Mouse (Mus musculus): ENCODE results near the gene Nprl3. TPM values are rescaled to one million over a fixed set of nuclear protein-coding genes. Genes with fewer than 3 reads are reported as not detected.
"Not testable (repeated sequence)": the region's sequence is repeated elsewhere in the genome, so short reads cannot be mapped to it uniquely, and the experiment has no call there.

Gene Nprl3
- total RNA-seq, 4 experiments from 2014 or later, result 55.3 to 63.7 (median 60.5) TPM

DNA sequence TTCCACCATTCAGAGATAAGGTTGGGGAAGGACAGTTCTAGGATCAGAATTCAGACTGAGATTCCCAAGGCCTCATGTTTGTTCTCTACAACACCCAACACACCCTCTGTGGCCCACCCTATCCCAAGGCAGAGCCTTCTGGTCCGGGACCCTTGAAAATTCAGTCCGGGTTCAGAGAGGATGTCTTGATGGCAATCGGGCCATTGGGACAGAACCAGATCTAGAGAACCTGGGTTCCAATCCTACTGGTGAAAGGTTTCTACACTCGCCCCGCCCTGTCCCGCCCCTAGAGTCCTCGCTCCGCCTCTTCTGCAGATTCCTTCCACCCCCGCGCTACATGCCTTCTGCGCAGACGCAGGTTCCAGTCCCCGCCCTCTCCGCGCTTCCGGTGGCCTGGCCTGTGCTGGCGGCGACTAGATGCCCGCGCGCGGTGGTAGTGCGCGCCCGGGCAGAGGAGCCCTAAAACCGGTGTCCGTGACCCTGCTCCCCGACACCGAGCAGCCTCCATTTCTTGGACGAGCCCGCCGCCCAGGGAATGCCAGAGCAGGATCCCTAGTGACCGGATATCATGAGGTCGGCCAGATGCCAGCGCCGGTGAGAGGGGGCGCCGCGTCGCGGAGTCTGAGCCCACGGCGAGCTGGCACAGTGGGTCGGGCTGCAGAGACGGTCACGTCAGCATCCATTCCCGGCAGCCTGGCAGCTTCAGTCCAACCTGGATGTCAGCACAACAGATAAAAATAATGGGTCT lies 41.2 kb downstream of the Nprl3 start, which contains the start of gene Mpg:
Gene Mpg (plus strand): TSS at position 382 of the 748 bp plus-strand sequence.
- DNase-seq (ENCODE audit: low spot score in 2 of 2), result peak; percentile 71 to 86

GRCm38 (mm10) chr11:32225222-32226104 lies 42.0 kb downstream of the Nprl3 start:
- no peak for DNase-seq (ENCODE audit: low spot score in 2 of 2)

DNA sequence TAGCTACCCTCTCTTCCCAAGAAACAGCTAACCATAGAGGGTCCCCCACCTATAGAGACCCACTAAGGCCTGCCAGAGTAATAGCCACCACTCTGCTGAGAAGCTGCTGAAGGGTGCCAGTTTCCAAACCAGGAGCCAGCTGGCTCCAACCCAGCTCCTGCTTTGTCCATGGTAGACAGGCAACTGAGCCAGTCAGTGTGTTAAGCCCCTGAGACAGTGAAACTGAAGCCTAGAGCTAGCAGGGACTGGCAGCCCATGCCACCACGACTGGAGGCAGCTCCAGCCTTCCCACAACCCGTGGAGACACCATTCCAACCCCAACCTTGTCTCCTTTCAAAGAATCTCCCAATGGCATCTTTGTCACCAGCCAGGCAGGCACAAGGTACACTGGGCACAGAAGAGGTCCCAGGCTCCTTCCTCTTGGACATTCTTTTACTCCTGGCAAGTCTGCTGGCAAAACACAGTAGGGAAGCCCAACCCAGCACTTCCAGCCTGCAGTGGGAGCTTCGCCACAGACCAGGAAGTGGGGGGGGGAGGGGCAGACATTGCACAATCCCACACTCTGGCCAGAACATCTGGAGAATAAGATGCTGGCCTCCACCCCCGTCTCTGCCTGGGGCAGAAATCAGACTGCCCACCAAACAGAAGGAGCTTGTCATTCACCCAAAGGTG lies 42.9 kb downstream of the Nprl3 start:
- DNase-seq (ENCODE audit: low spot score in 2 of 2), result no peak

- no peak for DNase-seq (ENCODE audit: low spot score in 2 of 2)
These were observed 44.1 kb downstream of the Nprl3 start for GRCm38 (mm10) chr11:32223297-32223967.

- no peak for DNase-seq (ENCODE audit: low spot score in 2 of 2)
These were observed 44.8 kb downstream of the Nprl3 start for GRCm38 (mm10) chr11:32222570-32223194.

GRCm38 (mm10) chr11:32221951-32222409 lies 45.5 kb downstream of the Nprl3 start, which contains the start of gene Rhbdf1:
Gene Rhbdf1 (minus strand): TSS chr11:32222300.
- DNase-seq (ENCODE audit: low spot score in 2 of 2), result no peak

GRCm38 (mm10) chr11:32221225-32221950 lies 46.1 kb downstream of the Nprl3 start:
- DNase-seq (ENCODE audit: low spot score in 2 of 2), result no peak

DNA sequence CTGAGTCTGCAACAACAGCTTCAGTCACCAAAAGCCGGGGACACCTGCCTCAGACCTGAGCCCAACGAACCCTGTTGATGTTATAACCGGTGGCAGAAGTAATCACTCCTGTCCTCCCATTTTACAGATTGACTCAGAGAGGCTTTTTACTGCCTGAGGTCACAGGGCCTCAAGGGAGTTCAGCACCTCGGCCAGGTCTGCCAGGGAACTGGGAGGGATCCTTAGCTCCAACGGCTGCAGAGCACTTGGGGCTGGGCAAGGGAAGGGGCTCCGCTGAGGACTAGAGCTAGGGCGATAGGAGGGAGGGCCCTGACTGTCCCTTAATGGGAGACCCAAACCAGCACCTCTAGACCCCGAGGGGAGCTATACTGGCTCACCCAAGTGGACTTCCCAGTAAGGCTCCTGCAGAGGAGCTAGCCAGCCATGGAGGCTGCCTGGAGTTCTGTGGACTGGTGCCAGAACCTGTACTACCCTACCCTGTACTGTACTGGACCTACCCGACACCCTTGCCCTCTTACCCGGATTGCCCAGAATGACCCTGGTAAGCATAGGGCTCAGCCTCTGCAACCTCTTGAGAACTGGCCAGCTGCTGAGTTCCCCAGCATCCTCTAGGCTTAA lies 46.8 kb downstream of the Nprl3 start:
- DNase-seq (ENCODE audit: low spot score in 2 of 2), result no peak

- DNase-seq (ENCODE audit: low spot score in 2 of 2), result no peak
These were observed 48.2 kb downstream of the Nprl3 start for GRCm38 (mm10) chr11:32219287-32219686.

DNA sequence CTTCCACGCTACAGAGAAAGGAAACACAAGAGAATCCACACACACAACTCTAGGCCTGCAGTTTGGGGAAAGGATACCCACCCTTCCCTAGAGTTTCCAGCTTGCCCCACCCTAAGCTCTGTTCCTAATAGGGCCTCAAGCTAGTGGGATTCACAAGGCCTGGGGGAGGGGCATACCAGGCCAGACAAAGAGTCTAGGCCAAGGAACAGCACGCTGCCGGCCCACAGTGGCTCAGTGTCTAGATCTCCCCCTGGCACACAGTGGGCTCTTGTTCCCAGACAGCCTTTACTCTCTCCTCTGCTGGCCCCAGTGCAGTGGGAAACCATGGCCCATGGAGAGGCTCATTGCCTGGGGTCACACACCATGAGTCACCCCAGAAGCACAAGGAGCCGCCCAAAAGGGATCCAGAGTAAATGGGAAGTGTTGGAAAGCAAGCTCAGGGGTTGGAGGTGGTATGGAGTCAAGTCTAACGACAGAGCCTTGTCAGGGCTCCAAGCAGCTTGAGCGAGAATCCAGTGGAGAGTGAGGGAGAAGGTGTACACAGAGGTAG lies 48.9 kb downstream of the Nprl3 start:
- no peak for DNase-seq (ENCODE audit: low spot score in 2 of 2)

GRCm38 (mm10) chr11:32216851-32217250 lies 50.7 kb downstream of the Nprl3 start:
- DNase-seq (ENCODE audit: low spot score in 2 of 2), result no peak

DNA sequence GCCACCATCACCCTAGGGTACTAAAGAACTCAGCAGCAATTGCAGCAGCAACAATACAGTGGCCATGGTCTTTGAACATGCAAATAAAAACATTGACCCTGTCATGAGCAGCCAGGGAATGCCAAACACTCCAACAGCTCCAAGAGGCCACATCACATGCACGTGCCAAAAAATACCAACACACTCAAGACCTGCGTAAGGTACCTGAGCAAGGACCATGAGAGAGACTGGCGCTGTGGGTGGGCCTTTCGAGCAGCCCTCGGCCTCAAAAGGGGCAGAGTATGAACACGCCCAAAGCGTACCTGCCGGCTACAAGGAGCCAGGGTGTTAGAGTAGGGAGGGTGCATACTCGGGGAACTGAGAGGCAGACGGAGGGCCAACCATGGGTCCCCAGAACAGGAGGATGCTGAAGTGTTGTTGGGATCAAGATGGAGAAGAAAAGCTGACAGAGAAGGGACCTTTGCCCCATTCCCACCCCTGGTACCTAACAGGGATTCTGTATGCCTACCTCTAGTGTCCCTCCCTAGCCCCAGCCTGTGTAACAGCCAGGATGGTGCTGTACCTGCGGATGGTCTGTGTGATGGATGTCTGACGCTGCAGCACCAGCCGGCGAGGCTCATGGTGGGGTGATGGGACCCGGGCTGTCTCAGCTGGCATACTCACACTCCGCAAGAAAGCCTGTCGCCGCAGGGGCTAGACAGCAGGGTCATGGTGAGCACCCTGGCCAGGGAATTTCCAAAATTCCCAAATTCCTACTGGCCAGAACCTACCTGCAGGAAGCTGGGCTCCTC lies 51.9 kb downstream of the Nprl3 start:
- DNase-seq (ENCODE audit: low spot score in 2 of 2), result no peak

GRCm38 (mm10) chr11:32210623-32211022 lies 56.9 kb downstream of the Nprl3 start:
- DNase-seq (ENCODE audit: low spot score in 2 of 2), result no peak

DNA sequence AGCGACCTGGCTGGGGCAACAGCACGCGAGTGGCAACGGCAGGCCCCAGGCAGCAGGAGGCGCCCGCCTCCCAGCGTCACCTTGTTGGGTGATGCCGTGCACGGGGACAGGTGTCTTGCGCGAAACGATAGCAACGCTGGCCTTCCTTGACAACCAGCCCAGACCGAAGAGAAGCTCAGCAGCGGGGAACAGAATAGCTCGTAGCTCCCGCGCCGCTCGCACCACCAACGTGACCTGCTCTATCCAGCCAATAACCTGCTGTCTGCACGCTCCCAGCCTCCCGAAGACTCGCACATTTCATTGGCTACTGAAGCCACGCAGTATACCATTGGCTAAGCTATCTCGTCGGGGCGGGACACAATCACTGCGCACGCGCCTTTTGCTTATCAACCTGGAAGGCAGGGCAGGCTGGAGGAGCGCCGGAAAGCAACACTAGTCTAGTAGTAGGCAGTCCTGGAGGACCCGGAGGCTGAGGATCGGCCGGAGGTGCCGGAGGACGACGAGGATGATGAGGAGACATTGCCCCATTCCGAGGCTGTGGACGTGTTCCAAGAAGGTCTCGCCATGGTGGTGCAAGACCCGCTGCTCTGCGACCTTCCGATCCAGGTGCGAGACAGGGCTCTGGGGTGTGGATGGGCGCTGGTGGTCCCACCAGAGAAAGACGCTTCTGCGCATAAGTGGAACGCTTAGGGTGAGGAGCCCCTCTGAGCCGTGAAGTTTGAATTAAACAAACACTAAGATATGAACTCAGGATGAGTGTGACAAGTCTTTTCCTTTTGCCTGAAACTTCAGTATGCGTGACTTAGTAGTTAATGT lies 62.2 kb downstream of the Nprl3 start, which contains the start of gene Snrnp25:
Gene Snrnp25 (plus strand): TSS at position 358 of the 816 bp plus-strand sequence.
- peak; percentile 91 to 96 for DNase-seq (ENCODE audit: low spot score in 2 of 2)

- DNase-seq (ENCODE audit: low spot score in 2 of 2), result no peak
These were observed 65.4 kb downstream of the Nprl3 start for GRCm38 (mm10) chr11:32201922-32202685.

GRCm38 (mm10) chr11:32200992-32201391 lies 66.5 kb downstream of the Nprl3 start:
- DNase-seq (ENCODE audit: low spot score in 2 of 2), result not testable (repeated sequence)

Measured in left cerebral cortex, adult 8-10 months (tissue).